Mouse (Mus musculus): ENCODE measurements around the gene Aqp5. TPM values are rescaled to one million over a fixed set of nuclear protein-coding genes. Genes with fewer than 3 reads are reported as not detected.

Aqp5 gene
- polyA plus RNA-seq, 1 experiment from 2014 or later = not detected

- H3K27me3 ChIP-seq (ENCODE audit: control insufficient read depth, insufficient read depth, low read length) = peaks cover 11% of the 10 kb centered on the region
Measured at GRCm38 (mm10) chr15:99600986-99601822, 10.6 kb downstream of the Aqp5 start, which contains the start of gene Aqp6. Aqp6 (plus strand) TSS chr15:99601400.

GRCm38 (mm10) chr15:99601823-99602120 lies 11.2 kb downstream of the Aqp5 start:
- no peak overlapping the region for H3K27ac ChIP-seq (replicated peaks; ENCODE audit: low read depth, low read length)
- no peak overlapping the region for H3K9ac ChIP-seq (ENCODE audit: low read length)
- peaks cover 11% of the 10 kb centered on the region for H3K27me3 ChIP-seq (ENCODE audit: control insufficient read depth, insufficient read depth, low read length)
- WGBS = 38% methylated on average over 5 of the region's 5 CpGs
- H3K4me3 ChIP-seq (ENCODE audit: low read depth, low read length) = no peak overlapping the region
- no peaks in the 10 kb centered on the region for H3K36me3 ChIP-seq (ENCODE audit: control insufficient read depth, insufficient read depth, low read length)
- ATAC-seq (ENCODE audit: insufficient number of reproducible peaks, low FRiP score, low TSS enrichment, low read depth) (no peak), DNase-seq (ENCODE audit: low spot score) (no peak)
- peaks cover 3% of the 10 kb centered on the region; the same call in 1 of the 2 replicates for H3K4me1 ChIP-seq (ENCODE audit: control insufficient read depth, insufficient read depth, low read length)
- H3K9me3 ChIP-seq (ENCODE audit: control insufficient read depth, low read length) = no peaks in the 10 kb centered on the region
- H3K4me2 ChIP-seq (ENCODE audit: low read depth, severe bottlenecking) = no peak overlapping the region

More at GRCm38 (mm10) chr15:99600986-99601822, 10.6 kb downstream of the Aqp5 start, which contains the start of gene Aqp6:
- Histone ChIP-seq H3K4me1 (ENCODE audit: control insufficient read depth, insufficient read depth, low read length) (peaks cover 3% of the 10 kb centered on the region; the same call in 1 of the 2 replicates), H3K9me3 (ENCODE audit: control insufficient read depth, low read length) (no peaks in the 10 kb centered on the region; the same call in 1 of the 2 replicates), H3K36me3 (ENCODE audit: control insufficient read depth, insufficient read depth, low read length) (no peaks in the 10 kb centered on the region), H3K4me2 (ENCODE audit: low read depth, severe bottlenecking) (no peak within 1 kb of the TSS), H3K9ac (ENCODE audit: low read length) (no peak within 1 kb of the TSS), H3K27ac (replicated peaks; ENCODE audit: low read depth, low read length) (no peak within 1 kb of the TSS), H3K4me3 (ENCODE audit: low read depth, low read length) (no peak within 1 kb of the TSS)
- DNase-seq (ENCODE audit: low spot score) (no peak), ATAC-seq (ENCODE audit: insufficient number of reproducible peaks, low FRiP score, low TSS enrichment, low read depth) (no peak)
- 61% methylated on average over 22 of the region's 22 CpGs for WGBS

DNA sequence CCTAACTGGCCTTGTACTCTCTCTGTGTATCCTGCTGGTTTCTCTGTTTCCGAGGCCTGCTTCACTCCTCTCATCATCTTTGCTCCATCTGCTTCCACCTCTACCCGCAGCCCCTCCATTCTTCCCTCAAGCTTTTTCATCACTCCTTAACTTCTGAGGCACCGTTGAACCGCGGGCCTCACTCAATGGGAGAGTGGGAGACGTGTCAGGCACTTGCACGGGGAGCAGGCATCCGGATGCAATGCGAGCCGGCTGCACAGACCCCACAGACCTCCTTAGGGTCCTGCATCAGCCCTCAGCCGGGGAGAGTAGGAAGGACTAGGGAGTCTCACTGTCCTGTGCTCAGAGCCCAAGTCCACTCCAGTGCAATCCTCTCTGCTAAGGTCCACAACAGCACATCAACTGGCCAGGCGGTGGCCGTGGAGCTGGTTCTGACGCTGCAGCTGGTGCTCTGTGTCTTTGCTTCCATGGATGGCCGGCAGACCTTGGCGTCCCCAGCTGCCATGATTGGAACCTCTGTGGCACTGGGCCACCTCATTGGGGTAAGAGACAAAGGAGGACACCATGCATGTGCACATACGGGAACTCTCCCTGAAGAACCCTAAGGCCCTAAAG lies 11.7 kb downstream of the Aqp5 start:
- no peak for ATAC-seq (ENCODE audit: insufficient number of reproducible peaks, low FRiP score, low TSS enrichment, low read depth)
- peaks cover 6% of the 10 kb centered on the region for H3K4me1 ChIP-seq (ENCODE audit: control insufficient read depth, insufficient read depth, low read length)
- H3K9ac ChIP-seq (ENCODE audit: low read length) = no peak overlapping the region
- no peak overlapping the region for H3K27ac ChIP-seq (replicated peaks; ENCODE audit: low read depth, low read length)
- 74% methylated on average over 17 of the region's 17 CpGs for WGBS
- peaks cover 11% of the 10 kb centered on the region for H3K27me3 ChIP-seq (ENCODE audit: control insufficient read depth, insufficient read depth, low read length)
- H3K36me3 ChIP-seq (ENCODE audit: control insufficient read depth, insufficient read depth, low read length) = no peaks in the 10 kb centered on the region
- no peak for DNase-seq (ENCODE audit: low spot score)
- H3K4me3 ChIP-seq (ENCODE audit: low read depth, low read length) = no peak overlapping the region
- no peaks in the 10 kb centered on the region for H3K9me3 ChIP-seq (ENCODE audit: control insufficient read depth, low read length)
- H3K4me2 ChIP-seq (ENCODE audit: low read depth, severe bottlenecking) = no peak overlapping the region

DNA sequence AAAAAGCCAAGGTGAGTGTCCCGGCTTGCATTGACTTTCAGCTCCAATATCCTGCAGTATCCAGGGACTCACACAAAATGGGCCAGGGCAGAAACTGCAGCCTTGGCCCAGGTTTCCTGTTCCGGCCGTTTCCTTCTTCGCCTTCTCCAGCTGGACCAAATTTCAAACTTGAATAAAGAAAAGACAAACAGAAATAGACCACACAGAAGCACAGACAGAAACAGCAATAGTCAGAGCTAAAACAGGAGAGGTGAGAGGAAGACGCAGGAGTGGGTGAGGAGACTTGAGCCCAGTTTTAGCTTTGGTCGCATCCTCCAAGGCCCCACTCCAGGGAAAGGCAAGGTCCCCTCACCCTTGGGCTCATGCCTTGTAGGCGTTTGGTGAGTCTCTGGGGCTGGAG lies 12.6 kb downstream of the Aqp5 start:
- Histone ChIP-seq H3K4me2 (ENCODE audit: low read depth, severe bottlenecking) (no peak overlapping the region), H3K9ac (ENCODE audit: low read length) (no peak overlapping the region), H3K4me1 (ENCODE audit: control insufficient read depth, insufficient read depth, low read length) (peaks cover 14% of the 10 kb centered on the region), H3K4me3 (ENCODE audit: low read depth, low read length) (no peak overlapping the region), H3K9me3 (ENCODE audit: control insufficient read depth, low read length) (no peaks in the 10 kb centered on the region), H3K36me3 (ENCODE audit: control insufficient read depth, insufficient read depth, low read length) (no peaks in the 10 kb centered on the region), H3K27me3 (ENCODE audit: control insufficient read depth, insufficient read depth, low read length) (peaks cover 11% of the 10 kb centered on the region), H3K27ac (replicated peaks; ENCODE audit: low read depth, low read length) (no peak overlapping the region)
- no peak for ATAC-seq (ENCODE audit: insufficient number of reproducible peaks, low FRiP score, low TSS enrichment, low read depth)
- whole genome bisulfite sequencing = 88% methylated on average over 7 of the region's 7 CpGs
- no peak for DNase-seq (ENCODE audit: low spot score)

- no peak for DNase-seq (ENCODE audit: low spot score)
- Histone ChIP-seq H3K9me3 (ENCODE audit: control insufficient read depth, low read length) (no peaks in the 10 kb centered on the region), H3K27ac (replicated peaks; ENCODE audit: low read depth, low read length) (no peak overlapping the region), H3K9ac (ENCODE audit: low read length) (no peak overlapping the region), H3K4me1 (ENCODE audit: control insufficient read depth, insufficient read depth, low read length) (peaks cover 23% of the 10 kb centered on the region), H3K4me2 (ENCODE audit: low read depth, severe bottlenecking) (no peak overlapping the region), H3K27me3 (ENCODE audit: control insufficient read depth, insufficient read depth, low read length) (peaks cover 8% of the 10 kb centered on the region), H3K4me3 (ENCODE audit: low read depth, low read length) (no peak overlapping the region), H3K36me3 (ENCODE audit: control insufficient read depth, insufficient read depth, low read length) (no peaks in the 10 kb centered on the region)
- WGBS = 87% methylated on average over 3 of the region's 3 CpGs
- ATAC-seq (ENCODE audit: insufficient number of reproducible peaks, low FRiP score, low TSS enrichment, low read depth) = no peak
Measured at GRCm38 (mm10) chr15:99605595-99605994, 15.0 kb downstream of the Aqp5 start.

DNA sequence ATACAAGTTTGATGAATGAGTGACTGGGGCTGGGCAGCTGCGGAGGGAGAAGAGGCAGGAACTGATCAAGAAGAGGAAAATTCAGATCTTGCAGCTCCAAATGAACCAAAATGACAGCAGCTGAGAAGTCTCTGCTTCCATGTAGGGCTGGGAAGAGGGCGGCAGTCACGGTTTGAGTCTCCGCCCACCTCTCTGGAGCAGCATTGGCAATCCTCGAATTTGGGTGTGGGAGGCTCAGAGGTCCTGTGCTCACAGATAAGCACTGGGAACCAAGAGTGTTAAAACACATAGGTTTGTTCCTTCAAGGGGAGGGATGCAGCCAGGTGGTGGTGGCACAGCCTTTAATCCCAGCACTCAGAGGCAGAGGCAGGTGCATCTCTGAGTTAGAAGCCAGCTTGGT lies 15.9 kb downstream of the Aqp5 start:
- 28% methylated on average over 5 of the region's 5 CpGs for WGBS

DNA sequence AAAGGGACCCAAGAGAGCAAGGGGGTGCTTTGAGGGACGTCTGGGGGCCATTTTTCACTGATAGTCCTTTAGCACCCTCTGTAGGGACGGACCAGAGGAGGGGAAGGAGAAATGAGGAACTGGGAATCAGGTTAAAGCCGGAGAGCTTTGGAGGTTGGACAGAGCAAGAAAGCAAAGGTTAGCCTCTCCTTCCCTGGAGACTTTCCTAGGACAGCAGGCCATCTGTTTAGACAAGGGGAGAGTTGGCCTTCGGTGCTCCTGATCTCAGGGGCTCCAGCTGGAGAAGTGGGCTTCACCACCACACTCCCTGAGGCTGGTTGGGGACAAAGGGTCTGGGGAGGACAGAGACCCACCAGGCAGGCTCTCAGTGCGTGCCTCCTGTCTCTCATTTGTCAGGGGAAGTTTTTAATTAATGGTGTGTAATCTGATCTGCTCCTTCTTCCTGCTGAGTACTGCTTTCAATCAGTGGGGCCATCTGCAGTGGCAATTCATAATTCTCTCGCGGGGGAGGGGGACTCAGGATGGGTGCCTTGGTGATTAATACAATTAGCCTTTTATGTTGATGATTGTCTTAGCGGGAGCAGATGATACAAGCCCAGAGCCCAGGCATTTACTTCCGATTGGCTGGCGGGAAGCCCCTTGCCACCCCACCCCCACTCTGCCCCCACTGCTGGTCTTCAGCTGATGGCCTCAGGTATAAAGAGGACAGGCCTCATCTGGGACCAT lies 17.0 kb downstream of the Aqp5 start:
- no peak overlapping the region for H3K4me2 ChIP-seq (ENCODE audit: low read depth, severe bottlenecking)
- no peak overlapping the region for H3K9ac ChIP-seq (ENCODE audit: low read length)
- no peaks in the 10 kb centered on the region for H3K9me3 ChIP-seq (ENCODE audit: control insufficient read depth, low read length)
- 17% methylated on average over 10 of the region's 10 CpGs for WGBS
- ATAC-seq (ENCODE audit: insufficient number of reproducible peaks, low FRiP score, low TSS enrichment, low read depth) (no peak; the same call in 1 of the 2 replicates), DNase-seq (ENCODE audit: low spot score) (no peak)
- no peaks in the 10 kb centered on the region for H3K27me3 ChIP-seq (ENCODE audit: control insufficient read depth, insufficient read depth, low read length)
- peaks cover 20% of the 10 kb centered on the region for H3K4me1 ChIP-seq (ENCODE audit: control insufficient read depth, insufficient read depth, low read length)
- no peaks in the 10 kb centered on the region for H3K36me3 ChIP-seq (ENCODE audit: control insufficient read depth, insufficient read depth, low read length)
- no peak overlapping the region for H3K4me3 ChIP-seq (ENCODE audit: low read depth, low read length)
- H3K27ac ChIP-seq (replicated peaks; ENCODE audit: low read depth, low read length) = no peak overlapping the region

More for the DNA sequence above, 15.9 kb downstream of the Aqp5 start:
- Histone ChIP-seq H3K4me3 (ENCODE audit: low read depth, low read length) (no peak overlapping the region), H3K9me3 (ENCODE audit: control insufficient read depth, low read length) (no peaks in the 10 kb centered on the region), H3K27me3 (ENCODE audit: control insufficient read depth, insufficient read depth, low read length) (0 out of 2 replicates have a peak, but pooled peaks cover 2% of the 10 kb centered on the region), H3K4me1 (ENCODE audit: control insufficient read depth, insufficient read depth, low read length) (peaks cover 23% of the 10 kb centered on the region), H3K36me3 (ENCODE audit: control insufficient read depth, insufficient read depth, low read length) (no peaks in the 10 kb centered on the region), H3K27ac (replicated peaks; ENCODE audit: low read depth, low read length) (no peak overlapping the region), H3K9ac (ENCODE audit: low read length) (no peak overlapping the region), H3K4me2 (ENCODE audit: low read depth, severe bottlenecking) (no peak overlapping the region)
- no peak for DNase-seq (ENCODE audit: low spot score)
- no peak for ATAC-seq (ENCODE audit: insufficient number of reproducible peaks, low FRiP score, low TSS enrichment, low read depth)

- WGBS = 86% methylated on average over 13 of the region's 13 CpGs
- peaks cover 20% of the 10 kb centered on the region for H3K4me1 ChIP-seq (ENCODE audit: control insufficient read depth, insufficient read depth, low read length)
Measured at GRCm38 (mm10) chr15:99608382-99609125, 18.0 kb downstream of the Aqp5 start.

More at GRCm38 (mm10) chr15:99608382-99609125, 18.0 kb downstream of the Aqp5 start:
- no peak overlapping the region for H3K27ac ChIP-seq (replicated peaks; ENCODE audit: low read depth, low read length)
- no peak overlapping the region for H3K9ac ChIP-seq (ENCODE audit: low read length)
- no peak overlapping the region for H3K4me3 ChIP-seq (ENCODE audit: low read depth, low read length)
- no peaks in the 10 kb centered on the region for H3K27me3 ChIP-seq (ENCODE audit: control insufficient read depth, insufficient read depth, low read length)
- no peak for DNase-seq (ENCODE audit: low spot score)
- H3K9me3 ChIP-seq (ENCODE audit: control insufficient read depth, low read length) = no peaks in the 10 kb centered on the region
- H3K4me2 ChIP-seq (ENCODE audit: low read depth, severe bottlenecking) = no peak overlapping the region
- H3K36me3 ChIP-seq (ENCODE audit: control insufficient read depth, insufficient read depth, low read length) = no peaks in the 10 kb centered on the region
- no peak for ATAC-seq (ENCODE audit: insufficient number of reproducible peaks, low FRiP score, low TSS enrichment, low read depth)
